Mouse (Mus musculus) ovary, adult 18-20 months (tissue): ENCODE measurements around the gene Map3k13.
"Not testable (repeated sequence)": the region's sequence is repeated elsewhere in the genome, so short reads cannot be mapped to it uniquely, and the experiment has no call there.

ENCODE experiments used
- DNase-seq: peaks from one replicate; pipeline ENCODE4 v3.0.0; 2022; ENCODE audit warnings: low spot score, mixed read lengths

The Map3k13 gene

DNA sequence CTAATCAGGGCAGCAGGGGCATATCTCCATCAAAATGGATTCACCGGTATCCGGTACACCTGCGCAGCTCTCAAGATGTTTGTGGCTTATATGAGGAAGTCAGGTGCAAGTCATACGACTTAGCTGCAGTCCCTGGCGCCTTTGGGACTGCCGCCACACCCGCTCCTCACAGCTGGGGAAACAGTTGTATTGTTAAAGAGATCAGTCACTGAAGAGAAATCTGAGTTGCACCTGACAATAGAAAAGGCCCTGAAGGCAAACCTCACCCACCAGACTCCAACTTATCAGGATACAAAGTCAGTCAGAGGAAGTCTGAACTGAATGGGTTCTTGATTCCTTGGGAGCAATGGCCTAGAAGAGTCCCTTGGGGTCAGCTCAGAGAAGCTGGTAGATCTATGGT, 13.6 kb downstream of the Map3k13 start:
- DNase-seq, result not testable (repeated sequence)

DNA sequence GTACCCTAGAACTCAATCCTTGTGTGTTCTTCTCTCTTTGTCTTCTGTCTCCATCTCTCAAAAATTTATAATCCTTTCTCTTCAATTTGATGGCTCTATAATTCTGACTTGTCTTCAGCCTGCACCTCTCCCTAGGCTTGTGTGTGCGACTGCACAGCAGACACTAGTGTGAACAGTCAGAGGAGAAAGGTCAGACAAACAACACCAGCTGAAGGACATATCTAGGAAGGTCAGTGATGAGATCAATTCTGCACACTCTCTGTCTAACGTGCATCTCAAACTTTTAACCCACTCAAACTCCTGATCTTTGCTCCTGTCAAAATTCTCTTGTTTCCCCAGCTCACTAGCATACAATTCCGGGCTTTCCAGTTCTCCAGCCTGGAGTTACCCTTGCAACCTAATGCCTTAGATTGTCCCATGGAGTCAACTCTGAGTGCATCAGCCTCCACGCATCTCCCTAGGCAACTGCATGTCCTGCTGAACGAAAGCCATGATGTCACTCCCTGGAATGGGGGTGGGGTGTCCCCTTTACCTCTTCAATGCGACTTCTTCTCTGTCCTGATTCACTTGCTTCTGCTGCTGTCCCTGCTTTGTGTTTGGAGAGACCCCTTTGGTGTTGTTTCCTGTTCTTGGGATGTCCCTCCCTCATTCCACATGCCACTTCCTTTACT, 19.2 kb downstream of the Map3k13 start:
- DNase-seq, result no peak

DNA sequence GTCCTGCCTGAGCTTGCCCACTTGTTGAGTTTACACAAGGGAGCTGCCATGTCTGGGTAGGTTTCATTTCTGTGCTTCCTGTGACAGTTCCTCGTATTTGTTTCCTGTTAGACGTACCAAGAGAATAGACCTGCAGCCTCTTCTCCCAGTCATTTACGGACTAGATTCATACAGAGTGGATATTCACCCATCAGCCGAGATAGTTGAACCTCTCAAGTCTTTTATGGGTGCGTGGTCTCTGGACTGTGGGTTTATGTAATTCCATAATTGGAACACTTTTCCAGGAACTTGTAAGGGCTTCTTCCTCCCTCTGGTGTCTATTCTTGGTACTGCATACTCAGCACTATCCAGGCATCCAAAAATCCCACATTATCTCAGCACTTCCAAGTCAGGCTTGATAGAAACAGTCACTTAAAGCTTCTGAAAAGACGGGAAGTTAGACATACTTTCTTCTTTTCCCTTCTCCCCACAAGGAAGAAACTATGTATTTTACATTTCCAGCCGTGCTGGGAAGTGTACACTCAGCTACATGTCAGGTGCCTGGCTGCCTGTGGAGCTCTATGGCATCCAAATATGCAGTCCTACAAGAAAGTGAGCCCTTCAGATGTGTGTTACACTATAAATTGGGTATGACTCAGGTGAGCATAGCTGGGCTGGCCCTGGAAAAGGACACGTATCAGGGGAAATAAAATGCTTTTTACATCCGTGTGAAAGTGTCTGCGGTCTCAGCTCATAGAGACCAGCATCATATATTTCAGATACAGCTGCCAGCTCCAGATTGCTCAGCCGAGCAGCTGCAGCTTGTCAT, 20.9 kb downstream of the Map3k13 start:
- DNase-seq, result no peak

DNA sequence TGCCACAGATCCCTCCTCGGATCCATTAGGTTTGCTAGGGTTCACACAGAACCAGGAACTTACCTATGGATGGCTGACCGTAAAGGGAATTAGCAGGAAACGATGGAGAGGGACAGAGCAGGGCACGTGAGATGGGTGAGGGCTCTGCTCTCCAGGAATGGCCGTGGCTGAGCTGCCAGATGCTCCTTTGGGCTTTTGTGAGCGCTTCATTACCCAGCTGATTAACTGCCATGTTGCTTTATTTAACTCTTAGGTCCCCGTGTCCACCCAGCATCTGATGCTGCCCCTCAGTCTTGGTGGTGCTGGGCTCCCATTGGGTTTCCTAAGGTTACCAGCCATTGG, 21.5 kb downstream of the Map3k13 start:
- no peak for DNase-seq

DNA sequence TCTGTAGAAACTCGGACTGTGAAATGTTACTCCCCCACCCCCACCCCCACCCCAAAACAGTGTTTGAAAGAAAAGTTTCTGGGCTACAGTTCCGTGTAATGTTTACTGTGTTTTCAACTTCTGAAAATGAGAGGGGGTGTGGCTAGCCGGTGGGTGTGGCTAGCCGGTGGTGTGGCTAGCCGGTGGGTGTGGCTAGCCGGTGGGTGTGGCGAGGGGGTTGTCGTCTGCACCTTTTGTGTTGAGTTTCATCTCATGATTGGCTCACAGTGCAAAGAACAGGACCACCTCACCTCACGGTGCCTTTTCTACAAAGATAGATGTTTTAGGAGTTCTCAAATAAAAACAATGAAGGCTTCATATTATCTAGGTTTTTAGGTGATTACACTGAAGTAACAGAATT, 24.0 kb downstream of the Map3k13 start:
- peak; percentile 24 for DNase-seq

DNA sequence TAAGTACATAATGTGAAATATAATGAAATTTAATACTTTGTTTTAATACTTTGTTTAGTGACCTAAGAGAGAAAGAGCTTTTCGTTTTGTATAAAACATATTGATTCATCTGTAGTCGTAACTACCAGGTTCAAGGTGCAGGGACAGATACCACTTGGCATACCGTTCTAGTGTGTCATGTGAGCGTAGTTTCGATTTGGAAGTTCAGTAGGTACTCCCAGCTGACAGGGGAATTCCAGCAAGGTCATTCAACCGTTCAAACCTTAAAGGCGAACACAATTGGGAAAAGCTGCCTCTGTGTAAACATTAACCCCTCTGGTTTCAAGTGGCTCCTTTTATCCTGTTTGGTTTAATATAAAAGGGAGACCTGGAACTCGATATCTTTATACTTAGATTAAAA, 24.5 kb downstream of the Map3k13 start:
- DNase-seq, result no peak

DNA sequence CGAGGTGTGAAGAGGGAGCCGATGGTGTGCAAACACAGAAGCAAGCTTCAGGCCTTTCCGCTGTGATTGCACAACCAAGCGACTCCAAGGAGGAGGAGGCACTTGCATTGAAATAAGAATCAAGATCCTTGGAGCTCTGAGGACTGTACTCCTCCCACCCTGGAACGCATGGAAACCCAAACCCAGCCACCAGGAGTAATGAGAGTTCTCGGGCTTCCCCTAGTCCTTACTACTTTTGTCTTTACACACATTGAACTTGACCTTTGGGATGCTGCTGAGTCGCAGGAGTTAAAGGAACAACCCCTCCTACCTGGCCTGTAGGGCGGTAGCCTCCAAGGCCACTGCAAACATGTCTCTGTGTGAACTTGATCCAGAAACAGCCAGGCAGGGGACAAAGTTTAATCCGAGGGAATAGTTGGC, 31.5 kb downstream of the Map3k13 start:
- DNase-seq, result no peak

DNA sequence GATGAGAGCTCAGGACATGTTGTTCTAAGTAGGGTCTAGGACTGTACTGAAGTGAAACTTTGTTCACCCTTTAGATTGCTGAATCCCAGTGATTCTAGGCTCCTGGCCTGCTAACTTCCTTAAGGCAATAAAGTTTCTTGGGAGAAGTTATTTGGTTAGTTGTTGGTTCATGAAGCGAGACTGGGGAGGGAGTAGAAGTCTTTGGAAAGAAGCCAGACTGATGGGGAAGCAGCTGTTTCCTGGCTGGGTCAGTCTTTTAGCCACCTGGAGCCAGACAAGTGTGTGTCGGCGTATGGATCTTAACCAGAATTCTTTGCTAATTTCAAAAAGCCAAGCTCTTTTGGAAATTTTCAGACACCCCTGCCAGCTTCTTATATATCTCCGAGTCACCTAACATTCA, 33.0 kb downstream of the Map3k13 start:
- DNase-seq, result no peak

DNA sequence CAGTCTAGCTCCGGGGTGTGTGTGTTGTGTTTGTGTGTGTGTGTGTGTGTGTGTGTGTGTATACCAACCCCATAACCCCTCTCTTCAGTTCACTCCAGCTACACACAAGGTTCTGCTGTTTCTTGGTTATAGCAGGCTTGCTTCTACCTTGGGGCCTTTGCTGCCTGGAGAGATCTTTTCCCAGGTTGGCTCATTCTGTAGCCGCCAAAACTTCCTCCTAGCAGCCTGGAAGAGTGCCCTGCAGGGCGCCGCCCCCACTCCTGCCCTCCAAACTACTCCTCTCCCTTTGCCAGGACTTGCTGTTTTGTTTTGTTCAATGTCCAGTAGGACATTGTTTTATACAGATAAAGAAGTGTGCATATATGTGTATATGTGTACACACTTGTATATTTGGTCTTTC, 33.4 kb downstream of the Map3k13 start:
- DNase-seq, result no peak

DNA sequence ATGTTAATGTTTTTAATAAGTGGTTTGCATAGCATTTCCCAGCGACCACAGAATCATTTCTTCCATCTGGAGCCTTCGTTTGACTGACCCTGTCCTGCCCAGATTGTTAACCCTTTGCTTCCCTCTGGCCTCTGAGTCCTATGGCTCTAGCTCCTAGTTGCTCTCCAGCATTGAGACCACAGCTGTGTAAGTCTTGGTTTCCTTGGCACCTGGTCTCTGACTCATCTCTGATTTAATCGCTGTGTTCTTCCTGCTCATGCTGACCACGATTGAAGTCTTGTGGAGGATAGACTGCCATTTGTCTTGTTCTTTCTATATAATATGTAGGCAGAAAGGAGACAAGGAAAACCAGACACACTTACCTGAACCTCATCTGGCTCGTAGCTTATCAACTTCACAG, 35.6 kb downstream of the Map3k13 start:
- DNase-seq, result no peak

DNA sequence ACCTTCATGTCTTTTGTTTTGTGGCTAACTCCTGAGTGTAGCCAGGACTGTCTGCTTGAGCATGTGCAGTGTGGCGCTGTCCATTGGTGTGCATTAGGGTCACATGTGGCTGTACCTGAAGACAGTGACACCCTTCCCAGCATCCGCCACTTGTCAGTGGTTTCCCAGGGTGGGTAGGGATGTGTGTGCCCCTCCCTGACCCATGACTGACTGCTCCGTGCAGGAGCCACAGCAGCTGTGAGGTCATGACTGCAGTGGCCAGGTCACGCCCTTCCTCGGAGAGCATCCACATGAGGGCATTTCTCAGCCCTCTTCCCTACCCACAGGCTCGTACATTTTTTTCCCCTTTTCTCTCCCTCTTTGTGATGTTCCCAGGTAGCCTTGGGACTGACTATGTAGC, 36.6 kb downstream of the Map3k13 start:
- no peak for DNase-seq

DNA sequence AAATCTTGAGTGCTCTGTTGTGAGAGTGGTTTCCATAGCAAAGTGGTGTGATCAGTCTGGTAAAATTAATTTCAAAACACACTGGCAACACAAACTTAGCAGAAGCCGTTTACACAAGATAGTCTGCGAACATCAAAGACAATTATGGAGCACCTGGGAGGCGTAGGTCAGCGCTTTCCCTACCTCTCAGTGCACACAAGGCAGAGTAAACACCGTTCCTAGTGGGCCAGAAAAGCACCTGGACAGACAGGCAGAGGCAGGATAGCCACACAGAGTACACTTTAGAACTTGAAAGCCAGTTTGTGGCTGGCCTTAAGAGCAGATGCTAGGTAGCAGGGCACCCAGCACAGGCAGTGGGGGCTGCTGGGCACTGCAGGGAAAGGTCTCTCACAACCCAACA, 37.6 kb downstream of the Map3k13 start:
- DNase-seq, result no peak

DNA sequence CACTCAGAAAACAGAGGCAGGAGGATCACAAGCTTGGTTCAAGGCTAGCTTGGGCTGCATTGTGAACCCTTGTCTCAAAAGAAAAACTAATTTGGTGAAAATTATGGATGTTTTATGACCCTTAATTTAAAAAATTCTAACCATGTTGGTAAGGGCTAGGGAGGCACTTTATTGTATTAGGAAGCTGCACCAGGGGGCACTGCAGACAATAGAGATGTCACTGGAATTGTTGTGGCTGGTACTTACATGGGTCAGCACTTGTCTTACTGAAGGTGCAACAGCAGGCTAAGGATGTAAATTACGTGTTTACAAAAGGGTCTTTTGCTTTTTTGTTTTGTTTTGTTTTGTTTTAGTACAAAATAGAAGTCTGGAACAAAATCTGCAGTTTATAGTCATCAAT, 39.3 kb downstream of the Map3k13 start:
- no peak for DNase-seq

DNA sequence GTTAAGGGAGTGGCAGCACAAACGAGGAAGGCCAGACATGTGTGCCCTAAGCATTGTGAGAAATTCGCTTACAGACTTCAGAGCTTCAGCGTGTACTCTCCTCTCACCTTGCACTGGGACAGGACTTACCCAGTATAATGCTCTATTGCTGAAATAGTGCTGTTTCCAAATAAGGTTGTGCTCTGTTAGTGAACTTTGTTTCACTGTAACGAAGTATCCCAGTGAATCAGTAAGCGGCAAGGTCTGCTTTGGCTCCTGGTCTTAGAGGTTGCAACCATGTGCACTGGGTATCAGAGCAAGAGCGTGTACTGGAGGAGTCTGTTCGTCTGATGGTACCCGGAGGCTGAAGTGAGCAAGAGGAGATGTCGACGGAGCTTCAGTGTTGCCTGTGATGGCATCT, 39.8 kb downstream of the Map3k13 start:
- no peak for DNase-seq

DNA sequence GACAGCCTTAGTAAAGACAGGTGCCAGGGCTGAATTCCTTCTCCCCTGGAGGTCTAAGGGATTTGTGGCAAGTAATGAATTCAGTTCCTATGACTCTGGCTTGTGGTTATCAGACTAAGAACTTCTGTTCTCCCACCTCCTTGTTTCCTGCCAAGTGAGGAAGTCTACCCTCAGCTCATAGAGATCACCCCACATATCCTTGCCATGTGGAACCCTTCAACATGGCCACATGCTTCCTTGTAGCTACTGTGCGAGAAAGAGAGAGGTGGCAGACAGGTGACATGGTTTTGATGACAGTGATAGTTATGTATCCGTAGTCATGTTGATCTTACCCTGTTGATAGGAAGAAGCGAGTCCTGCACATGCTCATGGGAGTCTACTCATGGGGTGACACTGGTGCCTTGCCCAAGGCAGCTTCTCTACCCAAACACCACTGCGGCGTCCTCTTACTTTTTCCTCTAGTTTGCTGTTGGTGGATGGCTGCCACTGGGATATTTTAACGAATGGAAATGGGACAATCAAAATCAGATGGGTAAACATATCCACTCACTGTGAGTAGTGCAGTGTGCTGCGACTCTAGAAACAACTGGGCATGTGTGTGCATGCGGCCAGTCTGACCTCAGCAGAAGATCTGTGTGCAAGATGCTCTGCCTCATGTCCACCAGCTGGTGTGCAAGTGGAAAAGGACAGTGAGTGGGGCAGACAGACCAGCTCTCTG, 40.9 kb downstream of the Map3k13 start:
- DNase-seq, result no peak

DNA sequence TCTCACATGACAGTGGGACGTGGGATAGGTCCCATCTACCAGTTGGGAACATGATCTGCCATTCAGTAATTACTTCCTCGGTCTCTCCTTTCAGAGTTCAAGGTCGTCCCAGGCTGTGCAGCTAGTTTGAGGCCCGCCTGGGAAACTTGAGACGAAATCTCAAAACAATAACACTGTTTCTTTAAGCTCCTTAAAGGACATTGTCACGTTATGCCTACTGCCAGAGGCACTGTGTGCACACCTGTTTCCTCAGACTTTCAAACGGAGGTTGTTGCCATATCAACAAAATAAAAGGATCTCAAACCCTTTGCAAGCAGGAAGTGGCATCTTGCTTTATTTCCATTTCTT, 41.4 kb downstream of the Map3k13 start:
- no peak for DNase-seq

DNA sequence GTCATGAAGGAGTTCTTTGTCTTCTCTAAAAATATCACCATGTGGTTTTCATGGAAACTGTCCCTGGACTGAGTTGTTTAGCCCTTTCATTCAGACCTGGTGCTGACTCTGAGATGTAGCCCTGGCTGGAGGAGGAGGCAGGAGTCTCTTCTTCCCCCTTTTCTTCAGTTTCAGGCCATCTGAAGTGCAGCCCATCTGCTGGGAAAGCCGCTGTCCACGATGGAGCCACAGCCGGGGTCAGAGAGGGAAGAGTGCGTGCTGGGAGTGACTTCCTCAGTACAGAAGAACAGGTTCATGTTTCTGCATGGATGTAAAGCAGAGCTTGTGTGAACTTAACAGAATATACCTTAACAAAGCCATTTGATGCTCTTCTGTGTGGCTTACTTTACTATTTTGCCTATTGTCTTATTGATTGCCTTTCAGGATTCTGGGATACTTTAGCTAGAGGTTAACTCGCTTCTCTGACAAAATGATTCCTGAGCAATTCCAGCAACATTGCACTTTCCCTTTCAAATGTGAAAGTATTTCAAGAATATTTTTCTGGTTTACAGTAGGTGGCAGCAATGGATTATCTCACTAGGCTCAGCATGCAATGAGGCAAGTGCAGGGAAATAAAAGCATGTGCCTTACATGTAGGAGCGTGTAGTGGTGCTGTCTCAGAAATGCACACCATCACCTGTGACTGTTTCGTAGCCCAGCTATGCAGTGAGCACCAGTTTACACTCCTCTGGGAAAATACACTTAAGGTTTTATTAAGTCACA, 42.3 kb downstream of the Map3k13 start:
- DNase-seq, result no peak

DNA sequence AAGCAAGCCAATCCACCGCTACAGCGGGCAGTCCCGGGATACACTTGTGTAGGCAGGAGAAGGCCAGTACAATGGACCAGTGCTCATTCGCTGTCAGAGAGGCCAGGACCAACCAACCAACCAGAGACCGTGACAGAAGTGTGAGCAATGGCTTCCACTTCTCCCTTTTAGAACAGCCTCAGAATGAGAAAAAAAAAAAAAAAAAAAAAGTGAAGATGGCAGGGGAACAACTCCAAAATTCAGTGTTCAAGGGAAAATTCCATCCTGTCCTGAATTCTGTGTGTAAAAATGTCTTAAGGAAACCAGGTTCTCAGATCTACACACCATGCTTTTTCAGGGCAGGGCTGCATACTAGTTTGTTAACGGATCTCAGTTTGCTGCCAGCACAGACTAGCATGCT, 43.5 kb downstream of the Map3k13 start:
- DNase-seq, result no peak

DNA sequence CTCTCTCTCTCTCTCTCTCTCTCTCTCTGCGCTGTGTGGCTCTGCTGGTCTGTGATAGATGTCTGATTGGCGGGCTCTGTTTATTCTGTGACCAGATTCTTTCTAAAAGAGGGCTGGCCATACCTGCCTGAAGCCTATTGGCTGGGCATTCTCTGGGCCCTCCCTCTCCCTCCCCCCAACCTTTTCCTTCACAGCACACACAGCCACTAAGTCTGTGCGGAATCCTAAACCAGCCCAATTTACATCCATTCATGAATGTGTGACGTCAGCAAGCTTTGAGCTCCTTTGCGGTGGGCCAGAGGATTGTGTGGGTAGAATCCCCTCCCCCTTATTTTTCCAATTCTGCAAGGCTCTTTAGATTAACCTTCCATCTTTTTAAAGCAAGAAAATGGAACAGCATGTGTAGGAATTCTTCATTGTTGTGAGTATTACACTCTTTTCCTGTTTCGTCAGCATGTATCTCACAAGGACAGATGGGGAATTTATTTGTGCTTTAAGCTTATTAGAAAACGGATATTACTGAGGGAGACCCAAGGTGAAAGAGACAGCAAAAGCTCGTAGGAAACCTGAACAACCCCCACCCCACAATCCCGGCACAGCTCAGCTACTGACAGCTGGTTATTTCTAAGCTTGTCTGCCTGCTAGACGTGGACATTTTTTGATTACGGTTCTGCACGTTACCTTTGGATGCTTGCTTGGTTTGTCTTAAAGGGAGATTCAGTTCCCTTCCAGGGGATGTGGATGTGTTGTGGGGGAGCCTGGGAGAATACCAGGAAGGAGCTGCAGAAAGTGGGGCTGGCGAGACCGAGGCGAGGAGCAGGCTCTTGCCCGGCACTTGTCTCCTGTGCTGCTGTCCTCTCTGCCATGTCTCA, 51.9 kb downstream of the Map3k13 start:
- peak; percentile 40 for DNase-seq

DNA sequence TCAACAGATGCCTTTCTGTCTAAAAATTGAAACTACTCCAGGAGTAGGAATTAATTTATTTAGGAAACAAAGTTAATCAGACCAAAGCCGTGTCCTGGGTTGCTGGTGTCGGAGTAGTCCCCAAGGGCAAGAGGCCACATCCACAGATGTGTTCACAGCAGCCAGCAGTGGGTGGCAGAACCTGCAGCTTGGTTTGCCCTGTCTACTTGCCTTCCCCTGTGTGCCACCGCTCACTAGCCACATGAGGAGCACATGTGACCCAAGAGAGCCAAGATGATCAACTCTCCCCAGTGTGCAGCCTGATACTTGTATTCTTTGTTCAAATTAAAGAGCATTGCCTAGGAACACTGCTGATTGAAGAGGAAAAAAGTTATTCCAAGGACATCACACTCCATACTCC, 54.3 kb downstream of the Map3k13 start:
- DNase-seq, result no peak

DNA sequence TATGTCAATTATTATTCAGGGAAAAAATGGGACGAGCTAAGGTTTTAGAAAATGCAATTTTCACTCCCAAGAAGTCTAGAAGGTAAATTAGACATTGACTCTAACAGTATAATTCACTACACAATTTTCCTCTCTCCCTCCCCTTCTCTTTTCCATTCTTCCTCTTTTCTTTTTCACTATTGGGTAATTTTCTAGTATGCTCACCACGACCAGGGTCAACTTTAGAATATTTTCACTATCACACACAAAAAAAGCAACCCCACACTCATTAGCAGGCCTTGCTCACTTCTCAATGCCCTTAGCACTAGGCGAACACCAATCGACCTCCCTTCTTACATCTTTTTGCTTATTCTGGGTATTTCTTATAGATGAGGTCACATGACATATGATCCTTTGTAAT, 54.7 kb downstream of the Map3k13 start:
- DNase-seq, result no peak

DNA sequence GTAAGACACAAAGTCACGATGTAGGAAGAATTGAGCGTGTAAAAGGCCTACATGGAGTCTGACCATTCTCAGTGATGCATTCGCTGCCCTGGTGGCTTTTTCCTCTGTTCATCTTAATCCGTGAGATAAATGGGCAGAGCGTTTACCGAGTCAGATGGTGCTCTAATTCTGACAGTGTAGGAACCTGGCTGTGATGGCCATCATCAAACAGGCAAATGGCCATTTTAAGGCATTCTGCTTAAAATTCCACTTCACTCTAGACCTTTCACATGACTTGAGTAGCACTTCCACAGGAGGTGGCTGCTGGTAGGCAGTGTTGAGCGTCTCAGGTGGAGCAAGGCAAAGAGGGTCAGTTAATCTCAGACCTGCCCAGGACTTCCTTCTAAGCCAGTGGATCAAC, 58.2 kb downstream of the Map3k13 start:
- no peak for DNase-seq
